Mouse (Mus musculus): ENCODE results near the gene Wdr26. TPM values are rescaled to one million over a fixed set of nuclear protein-coding genes. Genes with fewer than 3 reads are reported as not detected.

The Wdr26 gene
- total RNA-seq, 1 experiment, result 59.9 TPM

GRCm38 (mm10) chr1:181255891-181256688 is 44.3 kb upstream of the Wdr26 start:
- peak overlapping the region; percentile 27; the same call in 1 of the 2 replicates for H3K9ac ChIP-seq (ENCODE audit: insufficient read depth, low read depth, low read length, poor library complexity, severe bottlenecking)
- H3K36me3 ChIP-seq (ENCODE audit: control insufficient read depth, insufficient read depth, low read length, poor library complexity, severe bottlenecking), result no peaks in the 10 kb centered on the region
- H3K4me3 ChIP-seq (ENCODE audit: insufficient read depth in 1 of 2, low read depth in 1 of 2, low read length in 2 of 2, poor library complexity in 1 of 2, severe bottlenecking in 1 of 2), result peak overlapping the region; percentile 46 to 69
- TF ChIP-seq MAFK (IDR thresholded peaks at IDR 0.05; ENCODE audit: insufficient read depth, low read depth, low read length), result no peak
- no peak for TF ChIP-seq CHD2 (IDR thresholded peaks at IDR 0.05; ENCODE audit: low read depth, low read length)
- no peak for TF ChIP-seq HCFC1 (IDR thresholded peaks at IDR 0.05; ENCODE audit: borderline replicate concordance, insufficient read depth, low read length)
- TF ChIP-seq ZNF384 (IDR thresholded peaks at IDR 0.05; ENCODE audit: low read depth, low read length), result no peak
- TF ChIP-seq ZC3H11A (IDR thresholded peaks at IDR 0.05; ENCODE audit: borderline replicate concordance, low read depth, low read length), result no peak
- 0 out of 2 replicates have a peak overlapping the region, but pooled peaks have one; percentile 22 for H3K27ac ChIP-seq (ENCODE audit: insufficient read depth, low read depth, low read length, poor library complexity, severe bottlenecking)
- H3K4me1 ChIP-seq (ENCODE audit: control insufficient read depth in 2 of 2, insufficient read depth in 2 of 2, low read length in 2 of 2, poor library complexity in 1 of 2), result peaks cover 0 to 27% of the 10 kb centered on the region in 2 experiments; a peak in 3 of 4 replicates
- in situ Hi-C loops (cut with MboI; ENCODE audit: low sequenced_read_pairs in 2 of 2, unreplicated experiment in 2 of 2), result no loop called here
- no peak for DNase-seq (ENCODE audit: low read depth, low spot score)
- H3K9me3 ChIP-seq (ENCODE audit: control insufficient read depth, insufficient read depth, low read depth, low read length), result no peaks in the 10 kb centered on the region

GRCm38 (mm10) chr1:181255450-181255849 is 43.6 kb upstream of the Wdr26 start:
- no peak for DNase-seq (ENCODE audit: low read depth, low spot score)
- no peak overlapping the region for H3K4me3 ChIP-seq (ENCODE audit: insufficient read depth in 1 of 2, low read depth in 1 of 2, low read length in 2 of 2, poor library complexity in 1 of 2, severe bottlenecking in 1 of 2)
- TF ChIP-seq ZNF384 (IDR thresholded peaks at IDR 0.05; ENCODE audit: low read depth, low read length), result no peak
- no peak for TF ChIP-seq CHD2 (IDR thresholded peaks at IDR 0.05; ENCODE audit: low read depth, low read length)
- no peak for TF ChIP-seq HCFC1 (IDR thresholded peaks at IDR 0.05; ENCODE audit: borderline replicate concordance, insufficient read depth, low read length)
- no peak for TF ChIP-seq ZC3H11A (IDR thresholded peaks at IDR 0.05; ENCODE audit: borderline replicate concordance, low read depth, low read length)
- TF ChIP-seq MAFK (IDR thresholded peaks at IDR 0.05; ENCODE audit: insufficient read depth, low read depth, low read length), result no peak
- no peaks in the 10 kb centered on the region for H3K36me3 ChIP-seq (ENCODE audit: control insufficient read depth, insufficient read depth, low read length, poor library complexity, severe bottlenecking)
- H3K9ac ChIP-seq (ENCODE audit: insufficient read depth, low read depth, low read length, poor library complexity, severe bottlenecking), result no peak overlapping the region
- H3K9me3 ChIP-seq (ENCODE audit: control insufficient read depth, insufficient read depth, low read depth, low read length), result no peaks in the 10 kb centered on the region
- no peak overlapping the region for H3K27ac ChIP-seq (ENCODE audit: insufficient read depth, low read depth, low read length, poor library complexity, severe bottlenecking)
- peaks cover 0 to 27% of the 10 kb centered on the region in 2 experiments; a peak in 3 of 4 replicates for H3K4me1 ChIP-seq (ENCODE audit: control insufficient read depth in 2 of 2, insufficient read depth in 2 of 2, low read length in 2 of 2, poor library complexity in 1 of 2)
- in situ Hi-C loops (cut with MboI; ENCODE audit: low sequenced_read_pairs in 2 of 2, unreplicated experiment in 2 of 2), result no loop called here

GRCm38 (mm10) chr1:181251624-181252023 is 39.8 kb upstream of the Wdr26 start:
- Histone ChIP-seq H3K9ac (ENCODE audit: insufficient read depth, low read depth, low read length, poor library complexity, severe bottlenecking) (peak overlapping the region; percentile 71), H3K9me3 (ENCODE audit: control insufficient read depth, insufficient read depth, low read depth, low read length) (no peaks in the 10 kb centered on the region), H3K36me3 (ENCODE audit: control insufficient read depth, insufficient read depth, low read length, poor library complexity, severe bottlenecking) (no peaks in the 10 kb centered on the region), H3K27ac (ENCODE audit: insufficient read depth, low read depth, low read length, poor library complexity, severe bottlenecking) (peak overlapping the region; percentile 15; the same call in 1 of the 2 replicates), H3K4me3 (ENCODE audit: insufficient read depth in 1 of 2, low read depth in 1 of 2, low read length in 2 of 2, poor library complexity in 1 of 2, severe bottlenecking in 1 of 2) (peak overlapping the region; percentile 51 to 67), H3K4me1 (ENCODE audit: control insufficient read depth in 2 of 2, insufficient read depth in 2 of 2, low read length in 2 of 2, poor library complexity in 1 of 2) (peaks cover 0 to 14% of the 10 kb centered on the region in 2 experiments; a peak in 2 of 4 replicates)
- DNase-seq (ENCODE audit: low read depth, low spot score), result no peak
- TF ChIP-seq ZC3H11A (IDR thresholded peaks at IDR 0.05; ENCODE audit: borderline replicate concordance, low read depth, low read length), result no peak
- TF ChIP-seq HCFC1 (IDR thresholded peaks at IDR 0.05; ENCODE audit: borderline replicate concordance, insufficient read depth, low read length), result no peak
- no peak for TF ChIP-seq MAFK (IDR thresholded peaks at IDR 0.05; ENCODE audit: insufficient read depth, low read depth, low read length)
- TF ChIP-seq CHD2 (IDR thresholded peaks at IDR 0.05; ENCODE audit: low read depth, low read length), result no peak
- in situ Hi-C loops (cut with MboI; ENCODE audit: low sequenced_read_pairs in 2 of 2, unreplicated experiment in 2 of 2), result no loop called here

- in situ Hi-C loops (cut with MboI; ENCODE audit: low sequenced_read_pairs in 2 of 2, unreplicated experiment in 2 of 2), result no loop called here
- H3K4me1 ChIP-seq (ENCODE audit: control insufficient read depth in 2 of 2, insufficient read depth in 2 of 2, low read length in 2 of 2, poor library complexity in 1 of 2), result peaks cover 0 to 15% of the 10 kb centered on the region in 2 experiments; a peak in 2 of 4 replicates
- no peak for DNase-seq (ENCODE audit: low read depth, low spot score)
- H3K4me3 ChIP-seq (ENCODE audit: insufficient read depth in 1 of 2, low read depth in 1 of 2, low read length in 2 of 2, poor library complexity in 1 of 2, severe bottlenecking in 1 of 2), result peak overlapping the region; percentile 51 to 67
- H3K27ac ChIP-seq (ENCODE audit: insufficient read depth, low read depth, low read length, poor library complexity, severe bottlenecking), result no peak overlapping the region; the same call in 1 of the 2 replicates
- no peaks in the 10 kb centered on the region for H3K36me3 ChIP-seq (ENCODE audit: control insufficient read depth, insufficient read depth, low read length, poor library complexity, severe bottlenecking)
- TF ChIP-seq CHD2 (IDR thresholded peaks at IDR 0.05; ENCODE audit: low read depth, low read length) (no peak), MAFK (IDR thresholded peaks at IDR 0.05; ENCODE audit: insufficient read depth, low read depth, low read length) (no peak), ZNF384 (IDR thresholded peaks at IDR 0.05; ENCODE audit: low read depth, low read length) (no peak), HCFC1 (IDR thresholded peaks at IDR 0.05; ENCODE audit: borderline replicate concordance, insufficient read depth, low read length) (no peak), ZC3H11A (IDR thresholded peaks at IDR 0.05; ENCODE audit: borderline replicate concordance, low read depth, low read length) (no peak)
- H3K9me3 ChIP-seq (ENCODE audit: control insufficient read depth, insufficient read depth, low read depth, low read length), result no peaks in the 10 kb centered on the region
- peak overlapping the region; percentile 71; the same call in 1 of the 2 replicates for H3K9ac ChIP-seq (ENCODE audit: insufficient read depth, low read depth, low read length, poor library complexity, severe bottlenecking)
Measured at GRCm38 (mm10) chr1:181250961-181251360, 39.2 kb upstream of the Wdr26 start.
